Mouse (Mus musculus) lung, adult 2 months (tissue): ENCODE results near the gene Phf13.

Experiments used
- CTCF ChIP-seq: fragments of 200-500 bp; IDR thresholded peaks from 2 replicates; pipeline ENCODE4 v1.5.1; 2011; ENCODE audit warnings: mild to moderate bottlenecking, low read length, control low read depth; ENCODE audit not compliant: insufficient read depth
- POLR2A ChIP-seq: fragments of 200-500 bp; IDR thresholded peaks from 2 replicates; pipeline ENCODE4 v1.6.1; 2011; ENCODE audit warnings: low read depth, mild to moderate bottlenecking, control low read depth, low read length, borderline replicate concordance; ENCODE audit errors: extremely low read depth

DNA sequence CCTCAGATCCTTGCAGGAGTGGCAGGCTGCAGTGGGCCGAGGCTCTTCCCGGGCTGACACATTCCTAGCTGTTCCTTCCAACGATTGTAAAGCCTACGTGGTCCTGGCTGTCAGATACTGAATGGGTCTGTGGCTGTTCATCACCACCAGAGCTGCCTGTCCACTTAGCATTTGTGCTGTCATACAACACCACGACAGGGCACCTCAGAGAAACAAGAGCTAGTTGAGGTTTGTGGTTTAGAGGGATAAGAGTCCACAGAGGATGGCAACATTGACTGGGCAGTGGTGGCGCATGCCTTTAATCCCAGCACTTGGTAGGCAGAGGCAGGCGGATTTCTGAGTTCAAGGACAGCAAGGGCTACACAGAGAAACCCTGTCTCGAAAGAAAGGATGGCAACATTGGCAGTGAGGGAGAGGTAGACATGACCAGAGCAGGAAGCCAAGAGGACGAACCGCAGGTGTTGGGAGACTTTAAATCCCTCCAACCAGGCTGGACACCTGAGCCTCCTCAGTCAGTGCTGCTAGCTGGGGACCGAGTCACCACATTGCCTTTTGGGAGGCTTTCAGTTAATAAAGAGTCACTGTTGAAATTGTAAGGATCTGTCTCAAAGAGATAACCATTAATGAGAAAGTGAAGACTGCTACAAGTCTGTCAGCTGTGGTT lies 36.1 kb downstream of the Phf13 start:
- TF ChIP-seq CTCF = no peak
- no peak for TF ChIP-seq POLR2A
